Mouse (Mus musculus): Measurements from ENCODE around the gene Atxn10. TPM values are rescaled to one million over a fixed set of nuclear protein-coding genes. Genes with fewer than 3 reads are reported as not detected.

Atxn10 gene
- total and polyA plus RNA-seq, 2 experiments from 2014 or later, result 121 to 141 TPM

DNA sequence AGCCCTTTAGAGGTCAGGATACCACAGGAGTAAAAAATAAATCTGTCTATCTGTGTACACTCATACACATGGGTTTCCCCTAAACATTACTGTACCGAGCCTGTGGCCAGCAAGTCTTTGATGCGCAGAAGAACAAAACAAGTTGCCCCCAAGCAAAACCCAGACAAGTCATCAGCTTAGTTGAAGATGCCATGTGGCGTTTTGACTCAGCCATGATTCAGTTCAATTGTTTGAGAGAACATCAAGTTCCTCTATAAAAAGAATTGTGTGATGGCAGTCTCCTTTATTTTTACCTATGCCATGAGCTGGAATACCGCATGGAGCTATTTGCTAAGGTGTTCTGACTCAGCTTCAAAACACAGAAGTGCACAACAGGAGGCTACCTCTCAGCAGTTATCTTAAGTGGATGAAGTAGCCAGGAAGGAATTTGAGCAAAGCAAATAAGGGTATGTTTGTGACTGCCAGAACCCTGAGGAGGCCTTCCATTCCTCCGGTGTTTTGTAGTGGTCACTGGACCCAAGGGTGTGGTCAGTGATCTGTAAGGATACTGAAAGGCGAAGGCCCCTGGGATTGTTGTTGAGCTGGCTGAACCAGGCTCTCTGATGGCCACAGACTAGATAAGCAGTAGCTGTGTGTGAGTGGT, 11.1 kb downstream of the Atxn10 start:
- H3K27ac ChIP-seq (ENCODE audit: low read depth), result peak overlapping the region; percentile 13; the same call in 1 of the 2 replicates
- no peak for TF ChIP-seq EP300 (IDR thresholded peaks at IDR 0.05; ENCODE audit: low read depth)
- no peak for TF ChIP-seq CTCF (IDR thresholded peaks at IDR 0.05; ENCODE audit: low read depth)

DNA sequence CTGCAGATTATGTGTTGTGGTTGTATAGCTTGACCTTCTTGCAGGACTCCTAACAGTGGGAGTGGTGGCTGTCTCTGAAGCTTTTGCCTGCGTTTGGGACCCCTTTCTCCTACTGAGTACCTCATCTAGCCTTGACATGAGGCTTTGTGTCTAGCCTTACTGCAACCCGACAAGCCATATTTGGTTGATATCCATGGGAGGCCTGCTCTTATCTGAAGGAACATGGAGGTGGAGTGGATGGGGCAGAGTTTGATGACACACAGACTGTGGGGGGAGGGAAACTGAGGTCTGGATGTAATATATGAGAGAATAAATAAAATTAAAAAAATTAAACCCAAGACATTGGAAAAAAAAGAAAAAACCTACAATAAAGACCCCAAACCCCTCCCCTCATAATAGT, 14.1 kb downstream of the Atxn10 start:
- Histone ChIP-seq H3K4me2 (ENCODE audit: low read depth, low read length) (no peak overlapping the region), H3K36me3 (replicated peaks; ENCODE audit: control insufficient read depth, insufficient read depth, low read length) (peaks cover 5% of the 10 kb centered on the region), H3K27me3 (ENCODE audit: control insufficient read depth, insufficient read depth, low read length) (no peaks in the 10 kb centered on the region), H3K4me1 (ENCODE audit: control insufficient read depth, insufficient read depth) (peaks cover 14% of the 10 kb centered on the region; the same call in 1 of the 2 replicates), H3K4me3 (ENCODE audit: low read depth, low read length) (no peak overlapping the region), H3K9ac (replicated peaks; ENCODE audit: low read depth, low read length) (no peak overlapping the region), H3K27ac (ENCODE audit: low read depth) (no peak overlapping the region), H3K9me3 (replicated peaks; ENCODE audit: control insufficient read depth, low read length) (no peaks in the 10 kb centered on the region)
- ATAC-seq (ENCODE audit: insufficient read depth, low read depth) (no peak), DNase-seq (ENCODE audit: low spot score) (no peak)
- no peak for TF ChIP-seq CTCF (IDR thresholded peaks at IDR 0.05; ENCODE audit: low read depth)
- 55% methylated on average over 2 of the region's 2 CpGs for WGBS

More for the DNA sequence above, 11.1 kb downstream of the Atxn10 start:
- DNase-seq (ENCODE audit: low spot score), result peak; percentile 11
- no peak overlapping the region for H3K9ac ChIP-seq (replicated peaks; ENCODE audit: low read depth, low read length)
- no peak for ATAC-seq (ENCODE audit: insufficient read depth, low read depth)
- H3K9me3 ChIP-seq (replicated peaks; ENCODE audit: control insufficient read depth, low read length), result no peaks in the 10 kb centered on the region
- no peaks in the 10 kb centered on the region for H3K27me3 ChIP-seq (ENCODE audit: control insufficient read depth, insufficient read depth, low read length)
- peaks cover 14% of the 10 kb centered on the region; the same call in 1 of the 2 replicates for H3K4me1 ChIP-seq (ENCODE audit: control insufficient read depth, insufficient read depth)
- peaks cover 5% of the 10 kb centered on the region for H3K36me3 ChIP-seq (replicated peaks; ENCODE audit: control insufficient read depth, insufficient read depth, low read length)
- H3K4me2 ChIP-seq (ENCODE audit: low read depth, low read length), result no peak overlapping the region
- 53% methylated on average over 6 of the region's 6 CpGs for WGBS
- H3K4me3 ChIP-seq (ENCODE audit: low read depth, low read length), result no peak overlapping the region

DNA sequence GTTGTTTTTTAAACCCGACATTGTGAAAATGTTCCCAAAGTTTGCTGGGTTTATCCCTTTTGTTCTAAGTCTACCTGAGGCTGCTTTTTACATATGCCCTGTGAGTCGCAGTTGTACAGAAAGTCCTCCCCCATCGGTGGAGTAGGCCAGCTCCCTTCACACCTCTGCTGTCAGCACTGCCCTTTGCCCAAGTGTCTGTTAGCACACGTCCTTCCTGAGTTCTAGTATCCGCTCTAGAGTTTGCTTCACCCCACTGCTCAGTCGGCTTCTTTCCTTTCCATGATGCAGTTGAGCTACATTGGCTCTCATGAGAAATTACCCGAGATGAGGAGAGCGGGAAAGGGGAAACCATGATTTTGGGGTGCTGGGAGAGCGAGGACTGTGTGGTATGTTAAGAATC, 18.0 kb downstream of the Atxn10 start:
- H3K9me3 ChIP-seq (replicated peaks; ENCODE audit: control insufficient read depth, low read length), result no peaks in the 10 kb centered on the region
- H3K27me3 ChIP-seq (ENCODE audit: control insufficient read depth, insufficient read depth, low read length), result no peaks in the 10 kb centered on the region
- ATAC-seq (ENCODE audit: insufficient read depth, low read depth) (no peak), DNase-seq (ENCODE audit: low spot score) (no peak)
- WGBS, result 71% methylated on average over 9 of the region's 9 CpGs
- H3K4me1 ChIP-seq (ENCODE audit: control insufficient read depth, insufficient read depth), result peaks cover under 1% of the 10 kb centered on the region; the same call in 1 of the 2 replicates
- no peak overlapping the region for H3K4me3 ChIP-seq (ENCODE audit: low read depth, low read length)
- H3K4me2 ChIP-seq (ENCODE audit: low read depth, low read length), result no peak overlapping the region
- TF ChIP-seq EP300 (IDR thresholded peaks at IDR 0.05; ENCODE audit: low read depth) (no peak), CTCF (IDR thresholded peaks at IDR 0.05; ENCODE audit: low read depth) (no peak)
- no peaks in the 10 kb centered on the region for H3K36me3 ChIP-seq (replicated peaks; ENCODE audit: control insufficient read depth, insufficient read depth, low read length)
- H3K27ac ChIP-seq (ENCODE audit: low read depth), result no peak overlapping the region
- no peak overlapping the region for H3K9ac ChIP-seq (replicated peaks; ENCODE audit: low read depth, low read length)

DNA sequence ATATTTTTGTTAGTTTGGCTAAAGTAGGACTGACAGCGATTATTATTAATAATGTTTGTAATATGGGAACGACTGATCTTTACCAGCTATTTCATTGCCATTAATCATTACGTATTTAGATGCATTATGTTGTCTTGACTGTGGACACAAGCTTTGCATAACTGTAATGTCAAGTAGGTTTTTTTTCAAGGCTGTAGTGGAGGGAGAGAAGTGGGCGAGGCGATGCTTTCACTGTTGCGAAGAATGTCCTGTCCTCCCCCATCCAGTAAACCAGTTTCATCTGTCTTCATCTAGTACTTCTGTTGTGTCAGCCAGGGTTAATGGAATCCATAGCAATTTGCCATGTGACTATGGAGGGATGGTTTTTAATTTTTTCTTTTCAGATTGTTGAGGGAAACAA, 20.1 kb downstream of the Atxn10 start:
- Histone ChIP-seq H3K4me1 (ENCODE audit: control insufficient read depth, insufficient read depth) (peaks cover 3% of the 10 kb centered on the region; the same call in 1 of the 2 replicates), H3K4me3 (ENCODE audit: low read depth, low read length) (no peak overlapping the region), H3K27ac (ENCODE audit: low read depth) (no peak overlapping the region), H3K9me3 (replicated peaks; ENCODE audit: control insufficient read depth, low read length) (no peaks in the 10 kb centered on the region), H3K27me3 (ENCODE audit: control insufficient read depth, insufficient read depth, low read length) (no peaks in the 10 kb centered on the region), H3K36me3 (replicated peaks; ENCODE audit: control insufficient read depth, insufficient read depth, low read length) (peaks cover 16% of the 10 kb centered on the region), H3K4me2 (ENCODE audit: low read depth, low read length) (no peak overlapping the region), H3K9ac (replicated peaks; ENCODE audit: low read depth, low read length) (no peak overlapping the region)
- ATAC-seq (ENCODE audit: insufficient read depth, low read depth), result no peak
- no peak for DNase-seq (ENCODE audit: low spot score)
- 84% methylated on average over 6 of the region's 6 CpGs for WGBS
- TF ChIP-seq CTCF (IDR thresholded peaks at IDR 0.05; ENCODE audit: low read depth), result no peak
- TF ChIP-seq EP300 (IDR thresholded peaks at IDR 0.05; ENCODE audit: low read depth), result no peak

DNA sequence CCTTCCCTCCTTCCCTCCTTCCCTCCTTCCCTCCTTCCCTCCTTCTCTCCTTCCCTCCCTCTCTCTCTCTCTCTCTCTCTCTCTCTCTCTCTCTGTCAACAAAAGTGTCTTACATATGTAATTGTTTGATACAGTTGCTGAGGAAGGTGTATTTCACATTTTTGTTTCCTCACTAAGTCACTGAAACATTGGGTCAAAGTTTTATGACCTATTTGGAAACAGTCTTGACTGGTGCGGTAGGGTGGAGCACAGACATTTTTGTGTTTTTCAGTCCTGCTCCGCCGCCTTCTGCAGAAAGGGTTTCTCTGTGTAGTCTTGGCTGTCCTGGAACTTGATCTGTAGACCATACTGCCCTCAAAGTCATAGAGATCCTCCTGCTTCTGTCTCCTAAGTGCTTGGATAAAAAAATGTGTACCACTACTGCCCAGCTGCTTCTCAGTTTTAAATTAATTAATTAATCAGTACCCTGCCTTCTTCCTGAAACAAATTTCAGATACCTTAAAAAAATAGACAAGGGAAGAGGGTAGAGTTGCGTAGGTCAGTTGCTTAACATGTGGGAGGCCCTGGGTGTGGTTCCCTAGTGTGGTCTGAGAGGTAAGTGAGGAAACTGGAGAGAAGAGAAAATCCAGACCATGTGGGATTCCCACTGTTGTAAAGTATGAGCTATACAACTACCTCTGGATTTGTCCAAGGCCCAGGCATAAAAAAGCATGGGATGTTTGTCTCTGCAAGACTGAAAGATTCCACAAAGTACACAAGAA, 21.6 kb downstream of the Atxn10 start:
- H3K9ac ChIP-seq (replicated peaks; ENCODE audit: low read depth, low read length), result no peak overlapping the region

More for the DNA sequence above, 21.6 kb downstream of the Atxn10 start:
- TF ChIP-seq EP300 (IDR thresholded peaks at IDR 0.05; ENCODE audit: low read depth) (no peak), CTCF (IDR thresholded peaks at IDR 0.05; ENCODE audit: low read depth) (no peak)
- Histone ChIP-seq H3K4me3 (ENCODE audit: low read depth, low read length) (no peak overlapping the region), H3K9me3 (replicated peaks; ENCODE audit: control insufficient read depth, low read length) (no peaks in the 10 kb centered on the region), H3K27ac (ENCODE audit: low read depth) (no peak overlapping the region), H3K27me3 (ENCODE audit: control insufficient read depth, insufficient read depth, low read length) (no peaks in the 10 kb centered on the region), H3K36me3 (replicated peaks; ENCODE audit: control insufficient read depth, insufficient read depth, low read length) (peaks cover 29% of the 10 kb centered on the region), H3K4me1 (ENCODE audit: control insufficient read depth, insufficient read depth) (peaks cover 3% of the 10 kb centered on the region; the same call in 1 of the 2 replicates), H3K4me2 (ENCODE audit: low read depth, low read length) (no peak overlapping the region)
- 94% methylated on average over 4 of the region's 4 CpGs for WGBS
- no peak for ATAC-seq (ENCODE audit: insufficient read depth, low read depth)
- no peak for DNase-seq (ENCODE audit: low spot score)

All from heart, postnatal 0 days (tissue).